Mouse (Mus musculus) common myeloid progenitor, adult 5-6 weeks (primary cell): ENCODE measurements around the gene Sv2c. TPM values are rescaled to one million over a fixed set of nuclear protein-coding genes. Genes with fewer than 3 reads are reported as not detected.
"Not testable (repeated sequence)": the region's sequence is repeated elsewhere in the genome, so short reads cannot be mapped to it uniquely, and the experiment has no call there.

Source experiments
- ATAC-seq: replicated peaks from 2 replicates; pipeline ENCODE4 v1.8.0; 2016; ENCODE audit warnings: low read depth, mild to moderate bottlenecking, moderate TSS enrichment, inconsistent platforms; ENCODE audit not compliant: poor library complexity, severe bottlenecking
- total RNA-seq: library from RNA; stranded (forward); fragments of 200-1000, 187-1606 nt; gene quantifications from 2 replicates; pipeline ENCODE4 v1.2.3, GENCODE M21; 2017

Gene Sv2c
- total RNA-seq, 1 experiment from 2014 or later: not detected

DNA sequence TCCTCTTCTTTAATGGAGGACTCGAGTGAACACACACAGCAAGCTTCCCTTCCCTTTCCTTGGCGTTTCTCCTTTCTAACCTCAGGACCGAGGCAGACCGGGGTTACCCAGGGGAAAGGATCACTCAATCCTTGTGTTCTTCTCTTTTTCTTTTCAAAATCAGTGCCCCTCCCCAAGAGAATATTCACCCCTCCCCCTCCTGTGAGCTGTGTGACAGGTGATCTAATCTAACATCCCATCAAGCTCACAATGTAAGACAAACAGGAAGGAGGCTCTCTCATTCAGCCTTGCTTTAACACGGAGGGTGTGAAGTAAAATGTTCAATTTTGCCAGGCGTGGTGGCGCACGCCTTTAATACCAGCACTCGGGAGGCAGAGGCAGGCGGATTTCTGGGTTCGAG is 158.3 kb downstream of the Sv2c start:
- ATAC-seq: no peak

DNA sequence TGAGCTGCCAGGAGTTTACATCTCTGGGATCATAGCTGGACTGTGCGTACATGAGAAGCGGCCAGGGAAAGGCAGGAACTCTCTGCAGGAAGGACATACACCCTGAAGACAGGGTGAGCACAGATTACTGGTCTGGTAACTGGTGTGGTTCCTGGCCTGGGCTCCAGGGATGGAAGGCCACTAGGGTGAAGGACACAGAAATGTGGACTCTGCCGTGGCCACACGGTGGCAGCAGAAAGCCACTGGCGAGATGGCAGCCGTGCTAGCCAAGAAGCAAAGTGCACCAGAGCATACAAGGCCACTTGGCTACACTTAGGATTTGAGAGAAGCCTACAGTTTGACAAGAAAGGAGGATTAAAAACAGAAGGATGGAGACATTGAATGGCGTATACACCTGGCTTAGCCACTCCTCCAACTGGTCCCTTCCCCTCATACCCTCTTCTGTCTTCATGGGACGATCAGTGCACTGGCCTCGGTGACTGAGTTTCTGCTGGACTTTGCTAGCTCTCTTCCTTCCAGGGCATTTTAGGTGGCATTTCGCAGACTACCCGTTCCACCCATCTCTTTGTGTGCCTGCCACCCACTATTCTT is 158.9 kb downstream of the Sv2c start:
- ATAC-seq: peak; percentile 96

DNA sequence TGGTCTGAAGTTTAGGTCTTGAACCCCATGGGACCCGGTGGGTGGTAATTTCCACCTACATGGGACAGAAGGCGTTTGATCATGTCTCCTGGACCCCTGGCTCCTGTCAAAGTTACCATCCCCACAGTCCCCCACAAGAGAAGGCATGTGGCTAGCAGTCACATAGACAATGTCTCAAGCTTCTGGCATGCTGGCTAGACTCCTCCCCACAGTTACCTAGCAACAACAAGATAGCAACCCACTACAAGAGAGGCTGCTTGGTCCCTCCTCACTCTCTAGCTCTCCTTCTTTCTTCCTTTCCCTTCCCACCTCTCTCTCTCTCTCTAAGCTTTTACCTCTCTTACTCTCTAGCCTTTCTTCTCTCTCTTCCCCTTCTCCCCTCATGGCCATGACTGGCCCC is 164.3 kb downstream of the Sv2c start:
- not testable (repeated sequence) for ATAC-seq

GRCm38 (mm10) chr13:95966791-95967190 is 165.6 kb downstream of the Sv2c start:
- ATAC-seq: no peak

- ATAC-seq: no peak
These were observed 166.8 kb downstream of the Sv2c start for GRCm38 (mm10) chr13:95965596-95965995.

DNA sequence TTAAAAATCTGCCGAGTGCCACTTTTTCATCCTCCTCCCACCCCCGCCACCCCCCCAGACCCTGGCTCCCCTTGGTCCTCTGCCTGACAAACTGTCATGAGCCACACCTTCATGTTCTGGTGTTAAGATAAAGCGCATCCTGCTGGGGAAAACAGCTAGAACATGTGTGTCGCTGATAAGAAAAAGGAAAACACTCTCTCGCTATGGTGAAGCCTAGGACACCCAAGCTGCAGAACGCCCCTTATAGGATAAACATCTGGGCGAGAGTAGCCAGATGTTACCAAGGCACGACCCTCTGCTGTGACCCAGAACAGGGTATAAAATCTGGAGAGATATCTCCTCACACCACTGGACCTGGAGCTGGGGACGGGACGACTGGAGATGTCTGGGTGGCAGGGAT is 167.2 kb downstream of the Sv2c start:
- peak; percentile 33 for ATAC-seq

DNA sequence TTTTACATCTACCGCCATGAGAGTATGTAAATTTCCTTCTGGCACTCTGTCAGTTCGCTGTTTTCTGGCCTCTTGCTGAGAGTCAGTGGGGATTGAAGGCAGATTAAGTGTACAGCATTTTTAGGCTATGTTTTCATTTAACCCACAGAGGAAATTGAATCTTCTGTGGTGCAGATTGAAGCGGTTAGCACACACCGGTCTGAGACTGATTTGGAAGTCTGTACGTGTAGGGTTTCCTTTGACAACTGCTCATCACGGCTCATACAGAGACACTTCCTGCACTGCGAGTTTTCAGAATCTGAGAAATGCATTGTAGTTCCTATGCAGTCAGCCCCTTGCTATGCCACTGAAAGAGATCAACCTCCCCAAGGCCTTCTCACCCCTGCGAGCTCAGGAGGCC is 168.2 kb downstream of the Sv2c start:
- ATAC-seq: no peak

GRCm38 (mm10) chr13:95963671-95964070 is 168.7 kb downstream of the Sv2c start:
- ATAC-seq: no peak

GRCm38 (mm10) chr13:95961905-95962304 is 170.5 kb downstream of the Sv2c start:
- no peak for ATAC-seq

DNA sequence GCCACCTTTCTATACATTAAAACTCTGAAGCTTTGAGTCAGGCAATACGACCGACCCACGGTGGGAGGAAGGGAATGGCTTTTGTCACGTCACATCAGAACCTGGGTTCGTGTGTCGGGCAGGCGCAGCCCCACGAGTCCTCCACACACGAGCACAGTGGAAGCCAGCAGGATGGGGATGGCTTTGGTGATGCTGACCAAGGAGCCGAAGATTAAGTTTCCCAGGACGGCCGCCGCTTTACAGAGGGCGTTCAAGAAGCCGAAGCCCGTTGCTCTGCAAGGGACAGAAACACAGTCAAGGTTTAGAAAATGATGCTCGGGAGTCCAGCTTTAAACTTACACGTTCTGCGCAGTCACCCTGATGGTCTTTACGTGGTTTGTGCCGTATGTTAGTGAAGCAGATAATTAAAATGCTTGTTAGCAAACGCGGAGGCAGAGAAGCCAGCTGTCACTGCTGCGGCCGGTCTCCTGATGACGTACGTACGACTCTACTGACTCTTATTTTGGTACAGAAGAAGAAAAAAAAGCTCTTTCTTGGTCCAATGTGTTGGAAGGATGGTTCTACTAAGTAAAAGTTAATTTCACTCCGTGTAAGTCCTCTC is 171.1 kb downstream of the Sv2c start:
- ATAC-seq: peak; percentile 33

GRCm38 (mm10) chr13:95960477-95961185 is 171.7 kb downstream of the Sv2c start:
- 0 out of 2 replicates have a peak, but pooled peaks have one; percentile 16 for ATAC-seq

DNA sequence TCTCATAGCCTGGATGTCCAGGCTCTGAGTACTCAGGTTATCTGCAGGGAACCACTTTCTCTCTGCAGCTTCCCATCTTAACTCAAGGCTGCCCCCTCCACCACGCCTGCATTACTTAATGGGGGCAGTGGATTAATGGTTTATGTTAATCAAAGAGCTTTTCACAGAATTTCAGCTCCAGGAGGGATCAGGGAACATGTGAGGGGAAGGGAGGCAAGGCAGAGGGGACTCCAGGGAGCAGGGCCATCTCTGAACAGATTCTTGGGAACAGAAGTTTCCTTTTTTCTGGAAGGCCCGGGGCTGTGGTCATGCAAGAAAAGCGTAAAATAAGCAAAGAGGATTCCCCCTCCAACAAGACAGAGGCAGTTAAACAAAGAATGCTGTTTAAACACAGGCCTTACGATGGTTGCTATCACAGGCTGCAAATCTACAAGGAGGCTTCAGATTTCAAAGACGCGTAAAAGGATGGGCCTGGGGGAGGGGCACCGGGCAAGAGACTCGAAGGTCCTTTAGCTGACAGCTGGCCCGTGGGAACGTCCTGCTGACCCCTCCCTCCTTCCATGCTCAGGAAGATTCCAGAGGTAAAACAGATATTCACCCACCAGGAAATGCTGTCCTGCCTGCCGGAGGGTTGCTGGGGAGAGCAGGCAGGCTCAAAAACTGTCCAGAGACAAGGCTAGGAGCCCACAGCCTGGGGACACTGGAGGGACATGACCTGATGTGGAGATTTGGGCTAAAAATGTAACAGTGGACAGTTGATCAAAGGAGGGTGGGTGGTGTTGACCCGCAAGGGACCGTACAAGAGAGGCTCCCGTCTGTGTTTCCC is 172.5 kb downstream of the Sv2c start:
- ATAC-seq: no peak

DNA sequence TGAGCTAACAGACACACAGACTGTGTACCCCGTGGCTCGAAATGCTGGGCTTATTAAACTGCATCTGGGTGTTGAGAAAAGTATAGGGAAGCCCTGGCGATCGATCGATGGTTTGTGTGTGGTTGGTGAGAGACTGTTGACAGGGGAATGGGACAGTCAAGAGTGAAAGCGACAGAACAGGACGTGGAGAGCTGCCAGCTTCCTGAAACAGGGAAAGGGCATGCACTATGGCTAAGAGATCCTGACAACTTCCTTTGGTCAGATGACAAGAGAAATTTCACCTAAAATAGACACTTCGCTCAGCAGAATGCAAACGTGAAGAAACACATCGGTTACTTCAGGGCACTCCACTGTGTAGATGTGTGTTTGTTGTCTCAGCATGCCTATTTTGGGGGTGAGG is 175.2 kb downstream of the Sv2c start:
- peak; percentile 34 for ATAC-seq

DNA sequence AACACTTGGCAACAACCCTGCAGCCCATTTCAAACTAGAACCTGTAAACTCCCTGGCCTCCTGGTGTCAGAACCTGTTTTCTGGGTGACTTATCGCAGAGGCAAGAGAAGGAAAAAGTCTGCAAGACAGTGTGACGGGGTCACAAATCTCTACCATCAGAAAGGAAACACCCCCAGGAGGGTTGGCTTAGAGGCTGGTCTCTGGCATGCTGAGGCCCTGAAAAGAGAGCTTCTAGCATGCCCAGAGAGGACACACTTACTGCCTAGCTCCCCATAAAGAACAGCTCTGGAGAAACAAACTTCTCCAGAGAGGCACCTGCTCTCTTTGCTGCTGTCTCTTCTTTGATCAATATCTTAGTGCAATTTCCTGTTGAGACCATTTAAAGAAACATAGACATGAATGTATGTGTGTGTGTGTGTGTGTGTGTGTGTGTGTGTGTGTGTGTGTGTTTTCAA is 176.0 kb downstream of the Sv2c start:
- ATAC-seq: peak; percentile 17

GRCm38 (mm10) chr13:95955204-95955603 is 177.2 kb downstream of the Sv2c start:
- no peak for ATAC-seq

DNA sequence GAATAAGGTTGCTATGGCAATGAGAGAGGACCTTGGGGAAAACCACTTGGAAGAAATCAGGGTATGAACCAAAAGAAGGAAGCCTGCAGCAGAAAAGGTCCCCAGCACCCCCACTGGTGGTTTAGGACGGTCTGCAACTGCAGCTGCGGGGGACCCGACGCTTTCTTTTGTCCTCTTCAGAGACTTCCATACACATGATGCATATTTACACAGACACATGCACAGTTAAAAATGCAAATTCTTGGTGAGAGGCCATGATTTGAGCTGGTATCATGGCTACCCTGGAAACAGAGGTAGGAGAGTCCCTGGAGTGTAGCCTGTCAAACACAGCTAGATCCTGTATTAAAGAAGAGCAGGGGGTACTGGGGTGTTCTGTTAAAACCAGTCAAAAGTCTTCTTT is 178.7 kb downstream of the Sv2c start:
- ATAC-seq: no peak

DNA sequence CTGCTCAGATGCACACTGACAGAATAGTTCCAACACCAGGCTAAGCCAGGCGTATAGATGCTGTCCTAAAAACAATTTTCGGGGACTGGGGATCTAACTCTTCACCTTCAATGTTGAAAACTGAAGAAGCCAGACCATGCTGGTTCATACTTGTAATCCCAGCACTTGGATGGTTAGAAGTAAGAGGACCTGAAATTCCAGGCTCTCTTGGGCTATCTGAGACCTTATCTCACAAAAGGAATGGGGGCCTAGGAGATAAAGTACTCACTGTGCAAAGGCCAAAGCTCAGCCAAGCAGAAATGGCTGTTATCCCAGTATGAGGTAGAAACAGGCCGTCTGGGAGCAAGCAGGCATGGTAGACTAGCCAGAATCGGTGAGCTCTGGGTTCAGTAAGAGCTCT is 180.1 kb downstream of the Sv2c start:
- no peak for ATAC-seq

- ATAC-seq: peak; percentile 75
These were observed 181.1 kb downstream of the Sv2c start for GRCm38 (mm10) chr13:95951098-95951894.

DNA sequence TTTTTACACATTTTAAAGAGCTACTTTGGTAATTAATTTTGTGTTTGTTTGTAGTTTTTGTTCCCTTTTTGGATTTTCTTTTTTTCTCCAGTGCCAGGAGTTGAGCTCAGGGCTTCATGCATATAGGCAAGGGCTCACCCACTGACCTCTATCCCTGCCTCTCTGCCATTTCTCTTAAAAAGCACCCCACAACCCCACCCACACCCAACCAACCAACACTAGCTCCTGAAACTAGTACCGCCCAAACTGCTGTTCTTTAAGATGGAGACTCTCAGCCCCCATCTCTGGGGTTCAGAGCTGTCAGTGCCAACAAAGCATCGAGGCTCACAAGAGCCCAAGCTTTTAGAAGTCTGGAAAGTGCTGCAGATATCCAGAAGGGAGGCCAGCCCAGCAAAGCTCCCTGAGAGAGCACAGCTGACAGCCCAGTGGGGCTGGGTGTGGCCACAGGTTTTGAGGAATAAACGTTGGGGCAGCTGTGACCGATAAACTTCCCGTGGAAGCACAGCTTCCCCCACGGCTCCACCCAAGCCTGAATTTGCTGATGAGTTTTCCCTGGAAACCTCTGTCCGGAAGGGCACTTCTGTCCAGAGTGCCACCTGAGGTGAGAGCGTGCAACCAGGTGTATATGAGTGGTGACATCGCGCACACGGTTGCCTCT is 181.8 kb downstream of the Sv2c start:
- ATAC-seq: peak; percentile 15; the same call in 1 of the 2 replicates
